Mouse (Mus musculus): ENCODE data around the gene Map1s.
A peak's percentile ranks its signal among the peaks of the same experiment; 100 is the strongest.

The Map1s gene

GRCm38 (mm10) chr8:70905831-70906736 is at the start of gene Map1s:
Gene Map1s, plus strand, starts transcription at chr8:70905932.
- DNase-seq (ENCODE audit: low spot score): peak; percentile 58

GRCm38 (mm10) chr8:70856028-70856427 is 49.7 kb upstream of the Map1s start:
- no peak for DNase-seq (ENCODE audit: low spot score)

- DNase-seq (ENCODE audit: low spot score): no peak
These were observed 49.1 kb upstream of the Map1s start for GRCm38 (mm10) chr8:70856541-70857197.

GRCm38 (mm10) chr8:70857516-70857915 is 48.2 kb upstream of the Map1s start:
- no peak for DNase-seq (ENCODE audit: low spot score)

GRCm38 (mm10) chr8:70862824-70863641 is 42.7 kb upstream of the Map1s start, which contains the start of gene Kcnn1:
Gene Kcnn1, minus strand, starts transcription at chr8:70863258.
- no peak for DNase-seq (ENCODE audit: low spot score)

- no peak for DNase-seq (ENCODE audit: low spot score)
These were observed 41.6 kb upstream of the Map1s start for GRCm38 (mm10) chr8:70863956-70864711.

- no peak for DNase-seq (ENCODE audit: low spot score)
These were observed 41.0 kb upstream of the Map1s start for GRCm38 (mm10) chr8:70864712-70865221.

- peak; percentile 96 for DNase-seq (ENCODE audit: low spot score)
These were observed 40.3 kb upstream of the Map1s start for GRCm38 (mm10) chr8:70865350-70866000.

GRCm38 (mm10) chr8:70866001-70866520 is 39.7 kb upstream of the Map1s start:
- DNase-seq (ENCODE audit: low spot score): no peak

- DNase-seq (ENCODE audit: low spot score): no peak
These were observed 39.2 kb upstream of the Map1s start for GRCm38 (mm10) chr8:70866566-70866965.

GRCm38 (mm10) chr8:70868559-70869198 is 37.1 kb upstream of the Map1s start:
- peak; percentile 62 for DNase-seq (ENCODE audit: low spot score)

- DNase-seq (ENCODE audit: low spot score): no peak
These were observed 36.5 kb upstream of the Map1s start for GRCm38 (mm10) chr8:70869199-70869571.

GRCm38 (mm10) chr8:70869601-70870041 is 36.1 kb upstream of the Map1s start:
- peak; percentile 66 for DNase-seq (ENCODE audit: low spot score)

GRCm38 (mm10) chr8:70871195-70871807 is 34.4 kb upstream of the Map1s start:
- DNase-seq (ENCODE audit: low spot score): no peak

GRCm38 (mm10) chr8:70872643-70873363 is 32.9 kb upstream of the Map1s start:
- DNase-seq (ENCODE audit: low spot score): no peak

- peak; percentile 91 for DNase-seq (ENCODE audit: low spot score)
These were observed 32.3 kb upstream of the Map1s start, which contains the start of gene Ccdc124 for GRCm38 (mm10) chr8:70873364-70873985. Gene Ccdc124, minus strand, starts transcription at chr8:70873935.

- DNase-seq (ENCODE audit: low spot score): no peak
These were observed 31.3 kb upstream of the Map1s start for GRCm38 (mm10) chr8:70874441-70874840.

GRCm38 (mm10) chr8:70876382-70876781 is 29.4 kb upstream of the Map1s start:
- DNase-seq (ENCODE audit: low spot score): no peak

Data from spleen, adult 12 weeks (tissue).